Mouse (Mus musculus) midbrain, embryonic 15.5 days (tissue): ENCODE measurements around the gene Snx15. TPM values are rescaled to one million over a fixed set of nuclear protein-coding genes. Genes with fewer than 3 reads are reported as not detected.

Experiments
- ATAC-seq: fragments of 200-750 bp; cut with Nextera tagmentation; replicated peaks from 2 replicates; pipeline ENCODE4 v1.8.0; 2017; ENCODE audit warnings: moderate TSS enrichment
- H3K27ac ChIP-seq: fragments of 300-500 bp; sonication (generic); 2 replicates; pipeline ENCODE4 v1.5.1; 2015; ENCODE audit warnings: mild to moderate bottlenecking, inconsistent platforms
- H3K27me3 ChIP-seq: fragments of 300-500 bp; sonication (generic); replicated peaks from 2 replicates; pipeline ENCODE4 v1.6.1; 2015; ENCODE audit warnings: inconsistent platforms
- H3K36me3 ChIP-seq: fragments of 300-500 bp; sonication (generic); replicated peaks from 2 replicates; pipeline ENCODE4 v1.6.1; 2015; ENCODE audit warnings: inconsistent platforms
- H3K4me1 ChIP-seq: fragments of 300-500 bp; sonication (generic); 2 replicates; pipeline ENCODE4 v1.6.1; 2015; ENCODE audit warnings: inconsistent platforms
- H3K4me2 ChIP-seq: fragments of 300-500 bp; sonication (generic); 2 replicates; pipeline ENCODE4 v1.6.1; 2015; ENCODE audit warnings: inconsistent platforms, mild to moderate bottlenecking, moderate library complexity
- H3K4me3 ChIP-seq: fragments of 300-500 bp; sonication (generic); 2 replicates; pipeline ENCODE4 v1.5.1; 2015; ENCODE audit warnings: mild to moderate bottlenecking, inconsistent platforms
- H3K9ac ChIP-seq: fragments of 300-500 bp; sonication (generic); 2 replicates; pipeline ENCODE4 v1.6.1; 2015; ENCODE audit warnings: mild to moderate bottlenecking, inconsistent platforms
- H3K9me3 ChIP-seq: fragments of 300-500 bp; sonication (generic); 2 replicates; pipeline ENCODE4 v1.6.1; 2016; ENCODE audit warnings: inconsistent platforms
- WGBS: fragments of 180-500 bp; shearing (Covaris S2); methylation state at CpG from one replicate; pipeline ENCODE4 v1.1.7; 2015; ENCODE audit warnings: mixed read lengths; 5-methylcytosine and 5-hydroxymethylcytosine counted together
- polyA plus RNA-seq: library from polyadenylated mRNA; unstranded; fragments of >200 nt; fragmentation: Nextera tagmentation; extraction: Ambion mirVana; gene quantifications from 2 replicates; pipeline ENCODE4 v1.2.1, GENCODE M21; 2015

The Snx15 gene
- polyA plus RNA-seq, 1 experiment from 2014 or later, result 59.1 TPM

- Histone ChIP-seq H3K27me3 (no peaks in the 10 kb centered on the region), H3K4me3 (peak overlapping the region; percentile 77), H3K4me1 (peaks cover 25% of the 10 kb centered on the region), H3K9ac (no peak overlapping the region), H3K27ac (no peak overlapping the region), H3K36me3 (peaks cover 11% of the 10 kb centered on the region; the same call in 1 of the 2 replicates), H3K4me2 (peak overlapping the region; percentile 92), H3K9me3 (no peaks in the 10 kb centered on the region)
- ATAC-seq, result peak; percentile 57
- under 1% methylated on average over 17 of the region's 17 CpGs for WGBS
Measured at GRCm38 (mm10) chr19:6085417-6085879, 42.7 kb downstream of the Snx15 start.

- H3K4me3 ChIP-seq, result peak within 1 kb of the TSS; percentile 77
- no peaks in the 10 kb centered on the region for H3K27me3 ChIP-seq
- H3K4me2 ChIP-seq, result peak within 1 kb of the TSS; percentile 92
- peak within 1 kb of the TSS; percentile 62 for H3K27ac ChIP-seq
- WGBS, result 1% methylated on average over 58 of the region's 58 CpGs
- ATAC-seq, result peak; percentile 92
- H3K4me1 ChIP-seq, result peaks cover 25% of the 10 kb centered on the region
- peak within 1 kb of the TSS; percentile 67 for H3K9ac ChIP-seq
- no peaks in the 10 kb centered on the region for H3K9me3 ChIP-seq
- H3K36me3 ChIP-seq, result peaks cover 14% of the 10 kb centered on the region; the same call in 1 of the 2 replicates
Measured at GRCm38 (mm10) chr19:6084478-6085248, 43.4 kb downstream of the Snx15 start, which contains the start of the genes Zfpl1 and Cdca5. Zfpl1 (minus strand) TSS chr19:6084956. Cdca5 (plus strand) TSS chr19:6084983.

GRCm38 (mm10) chr19:6082156-6082555, 45.9 kb downstream of the Snx15 start, which contains the start of gene Gm28374:
Gm28374 (minus strand) TSS chr19:6082256.
- 88% methylated on average over 9 of the region's 9 CpGs for WGBS
- Histone ChIP-seq H3K4me2 (no peak within 1 kb of the TSS), H3K9me3 (no peaks in the 10 kb centered on the region), H3K4me3 (no peak within 1 kb of the TSS), H3K36me3 (peaks cover 14% of the 10 kb centered on the region; the same call in 1 of the 2 replicates), H3K4me1 (peaks cover 29% of the 10 kb centered on the region), H3K9ac (no peak within 1 kb of the TSS), H3K27ac (no peak within 1 kb of the TSS), H3K27me3 (no peaks in the 10 kb centered on the region)
- ATAC-seq, result no peak

- 94% methylated on average over 12 of the region's 12 CpGs for WGBS
- peaks cover 14% of the 10 kb centered on the region; the same call in 1 of the 2 replicates for H3K36me3 ChIP-seq
- no peaks in the 10 kb centered on the region for H3K27me3 ChIP-seq
- no peak within 1 kb of the TSS for H3K4me2 ChIP-seq
- H3K4me1 ChIP-seq, result peaks cover 37% of the 10 kb centered on the region
- no peak for ATAC-seq
- H3K4me3 ChIP-seq, result no peak within 1 kb of the TSS
- H3K27ac ChIP-seq, result no peak within 1 kb of the TSS
- H3K9ac ChIP-seq, result no peak within 1 kb of the TSS
- H3K9me3 ChIP-seq, result no peaks in the 10 kb centered on the region
Measured at GRCm38 (mm10) chr19:6079983-6080480, 48.1 kb downstream of the Snx15 start, which contains the start of gene Tmem262. Tmem262 (plus strand) TSS chr19:6080033.

GRCm38 (mm10) chr19:6076564-6077393, 51.3 kb downstream of the Snx15 start, which contains the start of gene Vps51:
Vps51 (minus strand) TSS chr19:6077231.
- Histone ChIP-seq H3K4me1 (peaks cover 20% of the 10 kb centered on the region), H3K9me3 (no peaks in the 10 kb centered on the region), H3K9ac (peak within 1 kb of the TSS; percentile 75), H3K27me3 (no peaks in the 10 kb centered on the region), H3K27ac (peak within 1 kb of the TSS; percentile 89), H3K4me2 (peak within 1 kb of the TSS; percentile 95), H3K4me3 (peak within 1 kb of the TSS; percentile 79), H3K36me3 (peaks cover 15% of the 10 kb centered on the region; the same call in 1 of the 2 replicates)
- ATAC-seq, result peak; percentile 87
- WGBS, result 2% methylated on average over 33 of the region's 33 CpGs

GRCm38 (mm10) chr19:6073889-6074288, 54.2 kb downstream of the Snx15 start:
- no peak for ATAC-seq

GRCm38 (mm10) chr19:6071261-6071660, 56.8 kb downstream of the Snx15 start:
- no peak overlapping the region for H3K9ac ChIP-seq

More at GRCm38 (mm10) chr19:6073889-6074288, 54.2 kb downstream of the Snx15 start:
- WGBS, result 89% methylated on average over 5 of the region's 5 CpGs
- no peaks in the 10 kb centered on the region for H3K27me3 ChIP-seq
- no peak overlapping the region for H3K4me3 ChIP-seq
- peaks cover 20% of the 10 kb centered on the region for H3K4me1 ChIP-seq
- H3K9me3 ChIP-seq, result no peaks in the 10 kb centered on the region
- no peak overlapping the region for H3K27ac ChIP-seq
- H3K36me3 ChIP-seq, result peaks cover 23% of the 10 kb centered on the region
- no peak overlapping the region for H3K9ac ChIP-seq
- H3K4me2 ChIP-seq, result no peak overlapping the region

GRCm38 (mm10) chr19:6070571-6071250, 57.4 kb downstream of the Snx15 start:
- H3K9me3 ChIP-seq, result no peaks in the 10 kb centered on the region
- 92% methylated on average over 31 of the region's 31 CpGs for WGBS
- no peak for ATAC-seq
- H3K9ac ChIP-seq, result no peak overlapping the region
- peaks cover 23% of the 10 kb centered on the region for H3K36me3 ChIP-seq
- H3K4me2 ChIP-seq, result no peak overlapping the region
- peaks cover 28% of the 10 kb centered on the region for H3K4me1 ChIP-seq
- no peaks in the 10 kb centered on the region for H3K27me3 ChIP-seq
- H3K27ac ChIP-seq, result no peak overlapping the region
- no peak overlapping the region for H3K4me3 ChIP-seq

More at GRCm38 (mm10) chr19:6071261-6071660, 56.8 kb downstream of the Snx15 start:
- 98% methylated on average over 19 of the region's 19 CpGs for WGBS
- no peak overlapping the region for H3K27ac ChIP-seq
- H3K9me3 ChIP-seq, result no peaks in the 10 kb centered on the region
- no peak for ATAC-seq
- no peak overlapping the region for H3K4me3 ChIP-seq
- H3K36me3 ChIP-seq, result peaks cover 23% of the 10 kb centered on the region
- H3K4me2 ChIP-seq, result no peak overlapping the region
- peaks cover 28% of the 10 kb centered on the region for H3K4me1 ChIP-seq
- H3K27me3 ChIP-seq, result no peaks in the 10 kb centered on the region

GRCm38 (mm10) chr19:6069851-6070250, 58.3 kb downstream of the Snx15 start:
- H3K4me3 ChIP-seq, result no peak overlapping the region

More at GRCm38 (mm10) chr19:6069851-6070250, 58.3 kb downstream of the Snx15 start:
- ATAC-seq, result no peak
- Histone ChIP-seq H3K27me3 (no peaks in the 10 kb centered on the region), H3K4me1 (peaks cover 24% of the 10 kb centered on the region), H3K36me3 (peaks cover 23% of the 10 kb centered on the region), H3K9ac (no peak overlapping the region), H3K27ac (no peak overlapping the region), H3K4me2 (no peak overlapping the region), H3K9me3 (no peaks in the 10 kb centered on the region)
- WGBS, result 94% methylated on average over 10 of the region's 10 CpGs
